Mouse (Mus musculus) erythroblast, embryonic 14.5 days (primary cell): Measurements from ENCODE around the gene H2-Q4.
"Not testable (repeated sequence)": the region's sequence is repeated elsewhere in the genome, so short reads cannot be mapped to it uniquely, and the experiment has no call there.

Experiments
- GATA1 ChIP-seq: IDR thresholded peaks from 2 replicates; pipeline ENCODE4 v1.6.1; 2012; ENCODE audit warnings: low read length, inconsistent platforms, mixed read lengths
- TAL1 ChIP-seq: IDR thresholded peaks from 3 replicates; pipeline ENCODE4 v1.6.1; 2012; ENCODE audit warnings: low read length, inconsistent platforms, mixed read lengths

DNA sequence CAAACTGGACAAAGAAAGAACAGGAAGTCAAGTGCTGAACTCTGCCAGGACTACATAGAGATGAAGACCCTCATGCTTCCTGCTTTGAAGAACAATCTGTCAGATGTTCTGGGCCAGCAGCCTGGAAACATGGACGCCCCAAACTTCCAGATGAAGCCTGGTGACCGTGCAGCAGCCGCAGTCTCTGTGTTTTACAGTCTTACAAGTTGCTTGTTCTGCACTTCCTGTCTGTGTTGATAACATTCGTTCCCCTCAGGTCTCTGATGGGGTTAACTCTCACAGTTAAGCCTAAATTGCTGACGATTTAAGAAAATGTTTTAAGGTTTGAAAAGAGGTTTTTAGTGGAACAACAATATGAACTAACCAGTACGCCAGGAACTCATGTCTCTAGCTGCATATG lies 47.9 kb upstream of the H2-Q4 start:
- not testable (repeated sequence) for TF ChIP-seq GATA1, TAL1
